Mouse (Mus musculus): ENCODE data around the gene Gpr158. TPM values are rescaled to one million over a fixed set of nuclear protein-coding genes. Genes with fewer than 3 reads are reported as not detected.

Gpr158 gene
- polyA plus RNA-seq, 1 experiment from 2014 or later, result not detected

GRCm38 (mm10) chr2:21799616-21800015, 432.3 kb downstream of the Gpr158 start:
- no peaks in the 10 kb centered on the region for H3K9me3 ChIP-seq (replicated peaks)
- no peak overlapping the region for H3K4me3 ChIP-seq (replicated peaks)
- H3K9ac ChIP-seq, result no peak overlapping the region
- 58% methylated on average over 3 of the region's 3 CpGs for WGBS (ENCODE audit: insufficient replicate concordance)
- H3K27ac ChIP-seq (replicated peaks), result no peak overlapping the region
- no peak for ATAC-seq (ENCODE audit: insufficient read depth)
- H3K4me2 ChIP-seq, result no peak overlapping the region
- H3K4me1 ChIP-seq (replicated peaks), result no peaks in the 10 kb centered on the region
- no peaks in the 10 kb centered on the region for H3K27me3 ChIP-seq
- no peaks in the 10 kb centered on the region for H3K36me3 ChIP-seq (replicated peaks)

GRCm38 (mm10) chr2:21800045-21800444, 432.7 kb downstream of the Gpr158 start:
- Histone ChIP-seq H3K4me1 (replicated peaks) (no peaks in the 10 kb centered on the region), H3K27ac (replicated peaks) (no peak overlapping the region), H3K27me3 (no peaks in the 10 kb centered on the region), H3K9ac (no peak overlapping the region), H3K36me3 (replicated peaks) (no peaks in the 10 kb centered on the region), H3K4me3 (replicated peaks) (no peak overlapping the region), H3K4me2 (no peak overlapping the region), H3K9me3 (replicated peaks) (no peaks in the 10 kb centered on the region)
- no peak for ATAC-seq (ENCODE audit: insufficient read depth)

GRCm38 (mm10) chr2:21808510-21808909, 441.2 kb downstream of the Gpr158 start:
- Histone ChIP-seq H3K9ac (no peak overlapping the region), H3K4me2 (no peak overlapping the region)
- no peak for ATAC-seq (ENCODE audit: insufficient read depth)

GRCm38 (mm10) chr2:21810431-21810830, 443.1 kb downstream of the Gpr158 start:
- WGBS (ENCODE audit: insufficient replicate concordance), result 74% methylated on average over 4 of the region's 4 CpGs
- H3K4me3 ChIP-seq (replicated peaks), result no peak overlapping the region
- no peaks in the 10 kb centered on the region for H3K36me3 ChIP-seq (replicated peaks)
- no peaks in the 10 kb centered on the region for H3K4me1 ChIP-seq (replicated peaks)
- no peak overlapping the region for H3K9ac ChIP-seq
- no peak for ATAC-seq (ENCODE audit: insufficient read depth)
- H3K27me3 ChIP-seq, result no peaks in the 10 kb centered on the region
- no peaks in the 10 kb centered on the region for H3K9me3 ChIP-seq (replicated peaks)
- no peak overlapping the region for H3K27ac ChIP-seq (replicated peaks)
- no peak overlapping the region for H3K4me2 ChIP-seq

More at GRCm38 (mm10) chr2:21808510-21808909, 441.2 kb downstream of the Gpr158 start:
- Histone ChIP-seq H3K27ac (replicated peaks) (no peak overlapping the region), H3K9me3 (replicated peaks) (no peaks in the 10 kb centered on the region), H3K4me1 (replicated peaks) (no peaks in the 10 kb centered on the region), H3K36me3 (replicated peaks) (no peaks in the 10 kb centered on the region), H3K27me3 (no peaks in the 10 kb centered on the region), H3K4me3 (replicated peaks) (no peak overlapping the region)
- 71% methylated on average over 2 of the region's 2 CpGs for WGBS (ENCODE audit: insufficient replicate concordance)

- no peak overlapping the region for H3K4me3 ChIP-seq (replicated peaks)
- H3K27me3 ChIP-seq, result no peaks in the 10 kb centered on the region
- no peak overlapping the region for H3K27ac ChIP-seq (replicated peaks)
- H3K9ac ChIP-seq, result no peak overlapping the region
- no peaks in the 10 kb centered on the region for H3K9me3 ChIP-seq (replicated peaks)
- H3K36me3 ChIP-seq (replicated peaks), result no peaks in the 10 kb centered on the region
- H3K4me1 ChIP-seq (replicated peaks), result no peaks in the 10 kb centered on the region
- ATAC-seq (ENCODE audit: insufficient read depth), result no peak
- H3K4me2 ChIP-seq, result no peak overlapping the region
Observed at GRCm38 (mm10) chr2:21864061-21864460, 496.7 kb downstream of the Gpr158 start.

Other genes starting within 250 kb of the Gpr158 start
- not detected in 2 replicates for gene Enkur, start 162.2 kb upstream of the Gpr158 start, polyA plus RNA-seq (2015; fragmentation: Nextera tagmentation; extraction: Ambion mirVana)
- 1.5 and 2.1 TPM in 2 replicates for gene Thnsl1, start 161.8 kb upstream of the Gpr158 start, polyA plus RNA-seq (2015; fragmentation: Nextera tagmentation; extraction: Ambion mirVana)